Mouse (Mus musculus) gastrocnemius, postnatal 36 days (tissue): Measurements from ENCODE around the gene Leo1. TPM values are rescaled to one million over a fixed set of nuclear protein-coding genes. Genes with fewer than 3 reads are reported as not detected.

ENCODE experiments used
- total RNA-seq, 2 experiments: library from RNA; stranded (reverse); gene quantifications; 2 replicates each; pipeline ENCODE4 v1.2.3; 2021

Gene Leo1
- total RNA-seq, 2 experiments from 2014 or later, result 15.2 to 16.7 TPM

Other genes with a start within 250 kb of the Leo1 start
- 1 to 10 TPM; 7.3 to 9.9 TPM for gene Myo5c, start 209.5 kb upstream of the Leo1 start, total RNA-seq
- gene Gnb5, start 135.2 kb upstream of the Leo1 start, total RNA-seq, result 10 to 100 TPM in 1 of 2 experiments, 1 to 10 TPM in 1; 8.7 to 14.8 TPM
- not detected for gene Bcl2l10, start 93.8 kb upstream of the Leo1 start, total RNA-seq
- 10 to 100 TPM; 24.9 to 28.4 TPM for gene Mapk6, start 31.5 kb upstream of the Leo1 start, total RNA-seq
- gene Tmod3, start 118.1 kb downstream of the Leo1 start, total RNA-seq, result 10 to 100 TPM; 16.2 to 22.0 TPM
- 1 to 10 TPM; 5.0 to 5.4 TPM for gene Tmod2, start 169.8 kb downstream of the Leo1 start, total RNA-seq
- 1 to 10 TPM; 5.3 to 5.8 TPM for gene Lysmd2, start 184.2 kb downstream of the Leo1 start, total RNA-seq
- gene Scg3, start 242.5 kb downstream of the Leo1 start, total RNA-seq, result 1 to 10 TPM; 1.3 TPM